Mouse (Mus musculus): ENCODE measurements around the gene Herc6.
"Not testable (repeated sequence)": the region's sequence is repeated elsewhere in the genome, so short reads cannot be mapped to it uniquely, and the experiment has no call there.

DNA sequence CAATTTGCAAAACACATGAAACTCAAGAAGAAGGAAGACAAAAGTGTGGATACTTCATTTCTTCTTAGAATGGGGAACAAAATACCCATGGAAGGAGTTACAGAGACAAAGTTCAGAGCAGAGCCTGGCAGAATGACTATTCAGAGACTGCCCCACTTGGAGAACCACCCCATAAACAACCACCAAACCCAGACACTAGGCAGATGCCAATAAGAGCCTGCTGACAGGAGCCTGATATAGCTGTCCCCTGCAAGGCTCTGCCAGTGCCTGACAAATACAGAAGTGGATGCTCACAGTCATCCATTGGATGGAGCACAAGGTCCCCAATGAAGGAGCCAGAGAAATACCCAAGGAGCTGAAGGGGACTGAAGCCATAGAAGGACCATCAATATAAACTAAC lies 37.2 kb upstream of the Herc6 start:
- not testable (repeated sequence) for TF ChIP-seq POLR2A (IDR thresholded peaks at IDR 0.05; ENCODE audit: borderline replicate concordance, control insufficient read depth, low read depth, low read length); CTCF (IDR thresholded peaks at IDR 0.05; ENCODE audit: control insufficient read depth, insufficient read depth, low read length)

Measured in bone marrow, adult 2 months (tissue).